Mouse (Mus musculus) spleen, postnatal 14 days (tissue): ENCODE measurements around the gene Tbx3.

Experiments used
- DNase-seq, 2 experiments: peaks; one replicate each; pipeline ENCODE4 v3.0.0; 2021 to 2022; ENCODE audit warnings: low spot score in 2 of 2

Gene Tbx3

DNA sequence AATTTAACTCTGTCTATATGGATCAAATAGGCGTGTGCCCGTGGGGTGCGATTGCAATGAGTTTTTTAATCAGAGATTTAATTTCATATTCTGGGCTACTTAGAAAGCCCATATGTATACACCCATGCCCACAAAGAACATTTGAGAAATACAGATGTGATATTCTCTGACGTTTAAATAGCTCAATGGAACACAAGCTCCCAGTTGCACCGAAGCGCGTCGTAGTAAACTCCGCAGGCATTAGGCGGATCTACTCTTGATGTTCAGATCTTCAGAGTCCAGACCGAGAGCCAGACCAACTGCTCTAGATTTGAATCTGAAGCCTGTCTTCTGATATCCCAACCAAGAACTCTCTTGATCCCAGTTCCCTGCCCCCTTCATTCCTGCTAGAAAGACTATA lies 9.0 kb upstream of the Tbx3 start:
- no peak for DNase-seq

- no peak for DNase-seq
Measured at GRCm38 (mm10) chr5:119662326-119662725, 8.1 kb upstream of the Tbx3 start.

DNA sequence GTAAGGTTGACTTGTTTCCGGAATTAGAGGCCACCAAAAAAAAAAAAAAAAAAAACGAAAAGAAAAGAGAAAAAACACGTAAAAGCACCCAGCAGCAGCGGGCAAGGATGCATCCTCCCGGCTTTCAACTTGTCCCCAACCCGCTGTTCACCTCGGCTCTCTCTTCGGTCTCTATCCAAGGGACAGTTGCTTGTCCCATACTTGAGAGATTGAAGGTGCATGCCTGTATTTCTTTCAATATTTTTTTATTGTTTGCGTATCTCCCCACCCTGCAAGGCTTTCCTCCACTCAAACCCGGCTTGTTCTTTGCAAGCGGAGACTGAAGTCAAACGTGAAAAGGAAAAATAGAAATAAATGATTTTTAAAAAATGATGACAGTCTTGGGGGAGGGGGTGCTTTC lies 7.7 kb upstream of the Tbx3 start:
- DNase-seq = no peak

DNA sequence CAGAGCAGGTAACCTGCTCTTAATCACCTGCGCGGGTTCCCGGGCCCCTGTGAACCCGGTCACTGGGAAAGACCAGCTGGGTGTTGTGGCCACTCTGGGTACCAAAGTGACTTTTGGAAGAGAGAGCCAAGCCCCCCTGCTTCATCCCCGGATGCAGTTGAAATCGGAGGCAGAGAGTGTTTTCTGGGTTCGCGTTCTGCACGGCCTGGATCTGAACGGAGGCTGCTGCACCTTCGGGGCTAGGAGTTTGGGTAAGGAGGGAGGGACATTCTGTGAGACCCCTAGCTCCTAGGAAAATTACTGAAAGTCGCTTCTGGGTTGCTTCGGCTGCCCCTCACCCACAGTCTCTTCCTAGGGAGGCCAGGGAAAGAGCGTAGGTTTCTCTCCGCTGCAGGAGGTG lies 7.2 kb upstream of the Tbx3 start:
- no peak for DNase-seq

DNA sequence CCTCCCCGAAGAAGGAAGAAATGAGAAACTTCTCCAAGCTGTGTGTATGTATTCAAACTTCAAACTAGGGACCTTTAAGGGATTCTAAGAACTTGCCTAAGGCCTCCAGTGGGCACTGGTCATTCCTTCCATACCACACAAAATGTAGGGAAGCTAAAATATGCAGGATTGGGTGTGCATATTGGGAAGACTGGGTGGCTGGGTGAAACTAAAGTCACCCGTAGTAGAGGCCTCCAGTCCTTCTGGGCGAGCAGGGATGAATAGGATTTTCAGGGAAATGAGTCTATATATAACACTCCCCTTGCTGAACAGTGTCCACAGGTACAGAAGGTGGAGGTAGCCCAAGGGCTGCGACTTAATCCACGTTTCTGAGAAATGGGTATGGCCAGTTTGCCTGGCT lies 6.7 kb upstream of the Tbx3 start:
- no peak for DNase-seq

GRCm38 (mm10) chr5:119665739-119666138 lies 4.7 kb upstream of the Tbx3 start:
- DNase-seq = no peak

- DNase-seq = no peak
Measured at GRCm38 (mm10) chr5:119667356-119667940, 3.0 kb upstream of the Tbx3 start.

GRCm38 (mm10) chr5:119668191-119668912 lies 2.1 kb upstream of the Tbx3 start:
- DNase-seq = no peak

DNA sequence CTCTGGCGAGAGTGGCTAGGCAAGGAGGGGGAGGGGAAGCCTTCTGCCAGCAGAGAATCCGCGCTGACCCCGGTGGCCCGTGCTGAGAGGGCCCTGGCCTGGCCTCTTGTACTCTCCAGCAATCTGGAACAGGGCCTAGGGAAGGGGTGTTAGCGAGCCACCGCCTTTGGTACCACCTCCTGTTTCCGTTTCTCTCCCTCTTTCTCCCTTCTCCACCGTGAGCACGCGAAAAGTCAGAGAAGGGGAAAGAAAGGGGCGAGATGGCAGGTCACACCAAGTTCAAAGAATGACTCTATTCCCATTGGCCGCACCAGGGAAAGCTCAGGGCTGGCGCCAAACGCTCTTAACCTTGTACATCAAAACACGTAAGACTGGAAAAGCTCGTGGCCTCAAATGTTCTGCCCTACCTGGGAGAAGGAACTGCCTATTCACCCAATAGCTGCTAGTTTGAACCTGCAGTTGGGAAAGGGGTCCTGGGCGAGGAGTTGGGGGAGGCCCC lies 1.5 kb upstream of the Tbx3 start:
- DNase-seq = no peak

GRCm38 (mm10) chr5:119669741-119670565 lies 516 bp upstream of the Tbx3 start:
- no peak for DNase-seq

DNA sequence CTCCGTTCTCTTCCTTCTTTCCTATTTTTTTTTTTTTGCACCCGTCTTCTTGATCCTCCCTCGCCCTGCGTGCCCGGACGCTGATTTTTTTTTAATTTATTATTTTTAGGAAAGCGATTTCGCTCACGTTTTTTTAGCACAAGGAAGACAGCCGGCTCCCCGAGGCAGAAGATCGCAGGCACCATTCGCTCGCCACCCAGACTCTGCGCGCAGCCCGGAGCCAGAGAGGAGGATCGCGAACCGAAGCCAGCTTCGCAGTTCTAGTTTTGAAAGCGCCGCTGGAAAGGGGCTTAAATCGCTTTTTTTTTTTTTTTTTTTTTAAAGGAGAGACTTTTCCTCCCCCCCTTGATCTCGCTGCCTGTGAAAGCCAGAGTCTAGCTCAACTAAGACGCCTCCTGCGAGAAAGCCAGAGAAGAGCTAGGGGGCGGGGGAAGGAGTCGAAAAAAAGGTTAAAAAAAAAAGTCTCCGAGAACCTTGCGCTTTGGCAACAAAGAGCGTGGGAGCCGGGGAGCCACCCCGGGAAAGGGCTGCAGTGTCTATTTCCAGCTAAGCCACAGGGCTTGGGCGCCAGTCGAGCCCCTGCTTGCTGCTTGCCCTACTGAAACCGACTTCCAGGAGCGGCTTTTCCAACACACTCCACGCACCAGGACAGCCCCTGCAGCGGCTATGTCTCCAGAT lies 794 bp downstream of the Tbx3 start:
- no peak for DNase-seq

DNA sequence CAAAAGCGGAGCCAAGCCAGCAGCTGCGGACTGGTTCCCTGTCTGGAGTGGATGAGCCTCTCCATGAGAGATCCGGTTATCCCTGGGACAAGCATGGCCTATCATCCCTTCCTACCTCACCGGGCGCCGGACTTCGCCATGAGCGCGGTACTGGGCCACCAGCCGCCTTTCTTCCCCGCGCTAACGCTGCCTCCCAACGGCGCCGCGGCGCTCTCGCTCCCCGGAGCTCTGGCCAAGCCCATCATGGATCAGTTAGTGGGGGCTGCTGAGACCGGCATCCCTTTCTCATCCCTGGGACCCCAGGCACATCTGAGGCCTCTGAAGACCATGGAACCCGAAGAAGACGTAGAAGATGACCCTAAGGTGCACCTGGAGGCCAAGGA lies 1.5 kb downstream of the Tbx3 start:
- DNase-seq = no peak

- no peak for DNase-seq
Measured at GRCm38 (mm10) chr5:119672348-119672983, 2.0 kb downstream of the Tbx3 start.

- DNase-seq = no peak
Measured at GRCm38 (mm10) chr5:119672984-119673600, 2.6 kb downstream of the Tbx3 start.

- no peak for DNase-seq
Measured at GRCm38 (mm10) chr5:119673716-119674605, 3.5 kb downstream of the Tbx3 start.

GRCm38 (mm10) chr5:119674606-119675330 lies 4.3 kb downstream of the Tbx3 start:
- DNase-seq = no peak

- no peak for DNase-seq
Measured at GRCm38 (mm10) chr5:119676245-119676644, 5.8 kb downstream of the Tbx3 start.

GRCm38 (mm10) chr5:119678516-119678915 lies 8.0 kb downstream of the Tbx3 start:
- DNase-seq = no peak

GRCm38 (mm10) chr5:119679084-119679483 lies 8.6 kb downstream of the Tbx3 start:
- no peak for DNase-seq
